In the genomic region with DNA sequence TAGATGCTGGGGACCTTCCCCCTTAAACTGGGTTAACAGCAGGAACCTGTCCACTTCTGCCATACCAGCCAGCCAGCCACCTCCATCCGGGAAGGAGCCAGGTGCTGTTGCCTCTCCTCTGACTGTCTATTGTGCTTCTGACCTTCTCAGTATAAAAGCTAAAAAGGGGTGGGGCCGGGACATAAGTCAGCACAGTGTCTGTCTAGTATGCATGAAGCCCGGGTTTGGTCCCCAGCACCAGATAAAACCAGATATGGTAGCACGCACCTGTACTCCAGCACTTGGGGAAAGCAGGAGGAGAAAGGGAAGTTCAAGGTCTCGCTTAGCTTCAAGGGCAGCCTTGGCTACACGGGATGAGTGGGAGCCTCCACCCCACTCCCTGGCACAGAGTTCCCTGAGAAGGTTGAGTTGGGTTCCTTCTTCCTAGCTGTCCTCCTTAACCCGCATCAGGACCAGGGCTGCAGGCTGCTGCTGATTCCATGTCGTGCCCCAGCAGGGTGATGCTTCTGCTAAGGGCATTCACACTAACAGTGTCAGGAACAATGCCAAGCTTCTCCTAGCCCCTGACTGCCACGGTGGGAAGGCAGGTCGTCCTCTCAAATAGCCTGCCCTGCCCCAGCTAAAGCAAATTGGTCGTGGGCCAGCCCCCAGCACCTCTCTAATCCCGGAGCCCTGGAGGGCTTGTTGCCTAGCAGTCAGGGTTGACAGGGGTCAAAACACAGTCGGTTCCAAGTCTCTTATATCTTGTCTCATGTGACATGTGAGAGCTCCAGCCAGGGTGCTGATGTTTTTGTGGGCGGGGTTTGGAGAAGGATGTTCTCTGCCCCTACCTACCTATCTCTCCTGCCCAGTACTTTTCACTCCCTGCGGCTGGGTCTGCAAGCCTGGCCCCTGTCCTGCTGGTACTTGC, we compare ENCODE assay signal across 19 mouse cellular contexts. TPM values are rescaled to one million over a fixed set of nuclear protein-coding genes. Genes with fewer than 3 reads are reported as not detected.
DNase-seq lines count a peak whose midpoint lies in the region; ATAC-seq lines count a peak whose summit lies in the region.
"Had no signal": no experiment of that assay in that cellular context is flagged by ENCODE, and none has a peak within 500 bp of the region (broad histone marks: within the 10 kb centered on the region; RNA-seq: fewer than 3 reads in every experiment).

No protein-coding gene starts in this region.

- no peak overlapping the region for H3K27ac ChIP-seq in heart, embryonic 11.5 days (ENCODE audit: low read depth, low read length)
- H3K27ac ChIP-seq: forebrain, embryonic 13.5 days; hindbrain, postnatal 0 days; lung, embryonic 15.5 days; neural tube, embryonic 15.5 days had no signal

- peaks cover 73% of the 10 kb centered on the region for H3K4me1 ChIP-seq in heart, embryonic 11.5 days (ENCODE audit: control insufficient read depth, insufficient read depth, low read length)

- H3K4me3 ChIP-seq in heart, embryonic 11.5 days (ENCODE audit: low read depth, low read length), result no peak overlapping the region
- H3K4me3 ChIP-seq: forebrain, embryonic 13.5 days; lung, embryonic 15.5 days; megakaryocyte, embryonic 14.5 days; neural tube, embryonic 15.5 days had no signal

- no peak overlapping the region for H3K4me2 ChIP-seq in heart, embryonic 11.5 days
- H3K4me2 ChIP-seq: forebrain, embryonic 13.5 days; liver, embryonic 11.5 days; lung, embryonic 15.5 days; neural tube, embryonic 15.5 days had no signal

- WGBS in heart, embryonic 11.5 days (ENCODE audit: insufficient replicate concordance), result 43% methylated on average over 15 of the region's 15 CpGs

- ATAC-seq in heart, embryonic 11.5 days (replicated peaks; ENCODE audit: insufficient number of reproducible peaks, low FRiP score, low TSS enrichment), result no peak
- ATAC-seq: forebrain, embryonic 13.5 days; hindbrain, postnatal 0 days had no signal

- no peaks in the 10 kb centered on the region for H3K36me3 ChIP-seq in heart, embryonic 11.5 days (ENCODE audit: control insufficient read depth, insufficient read depth, low read length)
- H3K36me3 ChIP-seq: lung, embryonic 15.5 days; neural tube, embryonic 15.5 days had no signal

- H3K9ac ChIP-seq in heart, embryonic 11.5 days (ENCODE audit: low read depth, low read length), result 0 out of 2 replicates have a peak overlapping the region, but pooled peaks have one; percentile 34
- H3K9ac ChIP-seq: forebrain, embryonic 13.5 days; lung, embryonic 15.5 days; neural tube, embryonic 15.5 days had no signal

- DNase-seq in kidney, postnatal 36 days, result peak; percentile 9
- no peak for DNase-seq in kidney, postnatal 14 days
- peak; percentile 92 for DNase-seq in ZHBTc4 (ENCODE audit: low read depth, low spot score)
- peak; percentile 46 for DNase-seq in naive thymus-derived CD4-positive, alpha-beta T cell, adult 2 months (ENCODE audit: low read depth)
- DNase-seq in ovary, postnatal 36 days (ENCODE audit: low spot score), result no peak
- DNase-seq in embryo, embryonic 10 days (ENCODE audit: low spot score), result no peak
- DNase-seq: cerebellum, adult 11-12 months; kidney, adult 9 months; layer of hippocampus, adult 9-11 months; right cerebral cortex, postnatal 14 days had no signal

- H3K9me3 ChIP-seq in heart, embryonic 11.5 days (replicated peaks; ENCODE audit: control insufficient read depth, low read length), result no peaks in the 10 kb centered on the region
- H3K9me3 ChIP-seq: forebrain, embryonic 13.5 days; lung, embryonic 15.5 days; megakaryocyte, embryonic 14.5 days; neural tube, embryonic 15.5 days had no signal

- no peaks in the 10 kb centered on the region; the same call in none of the 2 replicates for H3K27me3 ChIP-seq in heart, embryonic 11.5 days (ENCODE audit: control insufficient read depth, insufficient read depth, low read length)

RNA-seq across cellular contexts. Expression of gene Grin2c, which starts 37.8 kb away (rescaled TPM):
- polyA plus RNA-seq in heart, embryonic 11.5 days (2014; fragmentation: Nextera tagmentation; extraction: Ambion mirVana), result 0.13 TPM in 1 of 2 replicates, not detected in the other
- polyA plus RNA-seq: embryonic facial prominence, embryonic 14.5 days; forebrain, embryonic 13.5 days; stomach, embryonic 14.5 days had no signal

RNA-seq across cellular contexts. Expression of gene Nat9, which starts 41.6 kb away (rescaled TPM):
- polyA plus RNA-seq in heart, embryonic 11.5 days (2014; fragmentation: Nextera tagmentation; extraction: Ambion mirVana), result 13.7 and 15.7 TPM in 2 replicates

RNA-seq across cellular contexts. Expression of gene Tmem104, which starts 42.0 kb away (rescaled TPM):
- polyA plus RNA-seq in heart, embryonic 11.5 days (2014; fragmentation: Nextera tagmentation; extraction: Ambion mirVana), result 7.5 and 8.2 TPM in 2 replicates

RNA-seq across cellular contexts. Expression of gene Fdxr, which starts 47.6 kb away (rescaled TPM):
- 10.0 and 12.0 TPM in 2 replicates for polyA plus RNA-seq in heart, embryonic 11.5 days (2014; fragmentation: Nextera tagmentation; extraction: Ambion mirVana)

Comparison
In these comparisons a context has a peak if more than half of its experiments do, and no peak if none do; other contexts are left out.
1. DNase-seq: peak in kidney, postnatal 36 days (2 of 2), ZHBTc4 (single experiment) and naive thymus-derived CD4-positive, alpha-beta T cell, adult 2 months (single experiment); none in kidney, postnatal 14 days (single experiment), ovary, postnatal 36 days (single experiment) and embryo, embryonic 10 days (single experiment).